Mouse (Mus musculus): Measurements from ENCODE around the gene D17Wsu92e. TPM values are rescaled to one million over a fixed set of nuclear protein-coding genes. Genes with fewer than 3 reads are reported as not detected.

Gene D17Wsu92e
- polyA plus RNA-seq, 1 experiment from 2014 or later = 27.4 TPM

- Histone ChIP-seq H3K4me2 (replicated peaks; ENCODE audit: low read depth) (no peak overlapping the region), H3K9me3 (ENCODE audit: control insufficient read depth) (no peaks in the 10 kb centered on the region), H3K36me3 (ENCODE audit: control insufficient read depth, insufficient read depth) (no peaks in the 10 kb centered on the region), H3K27ac (ENCODE audit: low read depth, low read length) (peak overlapping the region; percentile 73), H3K27me3 (replicated peaks; ENCODE audit: control insufficient read depth, insufficient read depth, low read length) (no peaks in the 10 kb centered on the region), H3K4me1 (replicated peaks; ENCODE audit: control insufficient read depth, insufficient read depth, low read length) (peaks cover 13% of the 10 kb centered on the region; the same call in 1 of the 2 replicates), H3K4me3 (ENCODE audit: low read depth, low read length) (no peak overlapping the region), H3K9ac (ENCODE audit: low read depth, low read length) (no peak overlapping the region)
- 66% methylated on average over 6 of the region's 6 CpGs for WGBS
- TF ChIP-seq CTCF (IDR thresholded peaks at IDR 0.05; ENCODE audit: low read depth) = no peak
- no peak for ATAC-seq
Observed at GRCm38 (mm10) chr17:27793144-27793543, 27.3 kb downstream of the D17Wsu92e start.

GRCm38 (mm10) chr17:27792516-27792915 lies 27.9 kb downstream of the D17Wsu92e start:
- Histone ChIP-seq H3K27me3 (replicated peaks; ENCODE audit: control insufficient read depth, insufficient read depth, low read length) (no peaks in the 10 kb centered on the region), H3K4me3 (ENCODE audit: low read depth, low read length) (no peak overlapping the region), H3K27ac (ENCODE audit: low read depth, low read length) (peak overlapping the region; percentile 46; the same call in 1 of the 2 replicates), H3K4me2 (replicated peaks; ENCODE audit: low read depth) (no peak overlapping the region), H3K4me1 (replicated peaks; ENCODE audit: control insufficient read depth, insufficient read depth, low read length) (peaks cover 13% of the 10 kb centered on the region; the same call in 1 of the 2 replicates), H3K9ac (ENCODE audit: low read depth, low read length) (no peak overlapping the region), H3K36me3 (ENCODE audit: control insufficient read depth, insufficient read depth) (no peaks in the 10 kb centered on the region), H3K9me3 (ENCODE audit: control insufficient read depth) (no peaks in the 10 kb centered on the region)
- whole genome bisulfite sequencing = 54% methylated on average over 4 of the region's 4 CpGs
- no peak for TF ChIP-seq CTCF (IDR thresholded peaks at IDR 0.05; ENCODE audit: low read depth)
- no peak for ATAC-seq

- no peaks in the 10 kb centered on the region for H3K27me3 ChIP-seq (replicated peaks; ENCODE audit: control insufficient read depth, insufficient read depth, low read length)
- no peak overlapping the region for H3K9ac ChIP-seq (ENCODE audit: low read depth, low read length)
- peak overlapping the region; percentile 71 for H3K27ac ChIP-seq (ENCODE audit: low read depth, low read length)
- no peak overlapping the region for H3K4me3 ChIP-seq (ENCODE audit: low read depth, low read length)
- no peaks in the 10 kb centered on the region for H3K9me3 ChIP-seq (ENCODE audit: control insufficient read depth)
- ATAC-seq = peak; percentile 32; the same call in 1 of the 2 replicates
- no peak overlapping the region for H3K4me2 ChIP-seq (replicated peaks; ENCODE audit: low read depth)
- no peak for TF ChIP-seq CTCF (IDR thresholded peaks at IDR 0.05; ENCODE audit: low read depth)
- 50% methylated on average over 2 of the region's 2 CpGs for whole genome bisulfite sequencing
- peaks cover 11% of the 10 kb centered on the region; the same call in 1 of the 2 replicates for H3K4me1 ChIP-seq (replicated peaks; ENCODE audit: control insufficient read depth, insufficient read depth, low read length)
- no peaks in the 10 kb centered on the region for H3K36me3 ChIP-seq (ENCODE audit: control insufficient read depth, insufficient read depth)
Observed at GRCm38 (mm10) chr17:27791556-27791955, 28.9 kb downstream of the D17Wsu92e start.

- Histone ChIP-seq H3K9ac (ENCODE audit: low read depth, low read length) (no peak overlapping the region; the same call in 1 of the 2 replicates), H3K27ac (ENCODE audit: low read depth, low read length) (peak overlapping the region; percentile 71), H3K4me3 (ENCODE audit: low read depth, low read length) (no peak overlapping the region), H3K27me3 (replicated peaks; ENCODE audit: control insufficient read depth, insufficient read depth, low read length) (no peaks in the 10 kb centered on the region), H3K36me3 (ENCODE audit: control insufficient read depth, insufficient read depth) (peaks cover 4% of the 10 kb centered on the region; the same call in 1 of the 2 replicates), H3K9me3 (ENCODE audit: control insufficient read depth) (no peaks in the 10 kb centered on the region), H3K4me2 (replicated peaks; ENCODE audit: low read depth) (no peak overlapping the region), H3K4me1 (replicated peaks; ENCODE audit: control insufficient read depth, insufficient read depth, low read length) (peaks cover 6% of the 10 kb centered on the region; the same call in 1 of the 2 replicates)
- no peak for ATAC-seq
- WGBS = 85% methylated on average over 2 of the region's 2 CpGs
- peak; percentile 20; the same call in 1 of the 2 replicates for TF ChIP-seq CTCF (IDR thresholded peaks at IDR 0.05; ENCODE audit: low read depth)
Observed at GRCm38 (mm10) chr17:27790976-27791375, 29.5 kb downstream of the D17Wsu92e start.

- Histone ChIP-seq H3K27me3 (replicated peaks; ENCODE audit: control insufficient read depth, insufficient read depth, low read length) (no peaks in the 10 kb centered on the region), H3K36me3 (ENCODE audit: control insufficient read depth, insufficient read depth) (peaks cover 12% of the 10 kb centered on the region), H3K9me3 (ENCODE audit: control insufficient read depth) (no peaks in the 10 kb centered on the region), H3K9ac (ENCODE audit: low read depth, low read length) (no peak overlapping the region), H3K27ac (ENCODE audit: low read depth, low read length) (peak overlapping the region; percentile 71), H3K4me1 (replicated peaks; ENCODE audit: control insufficient read depth, insufficient read depth, low read length) (peaks cover 4% of the 10 kb centered on the region; the same call in 1 of the 2 replicates), H3K4me3 (ENCODE audit: low read depth, low read length) (no peak overlapping the region), H3K4me2 (replicated peaks; ENCODE audit: low read depth) (no peak overlapping the region)
- no peak for TF ChIP-seq CTCF (IDR thresholded peaks at IDR 0.05; ENCODE audit: low read depth)
- no peak for ATAC-seq
- 81% methylated on average over 5 of the region's 5 CpGs for WGBS
Observed at GRCm38 (mm10) chr17:27790015-27790414, 30.4 kb downstream of the D17Wsu92e start.

GRCm38 (mm10) chr17:27788456-27789172 lies 31.8 kb downstream of the D17Wsu92e start:
- ATAC-seq = no peak

More at GRCm38 (mm10) chr17:27788456-27789172, 31.8 kb downstream of the D17Wsu92e start:
- Histone ChIP-seq H3K9me3 (ENCODE audit: control insufficient read depth) (no peaks in the 10 kb centered on the region), H3K36me3 (ENCODE audit: control insufficient read depth, insufficient read depth) (peaks cover 21% of the 10 kb centered on the region), H3K9ac (ENCODE audit: low read depth, low read length) (no peak overlapping the region), H3K4me3 (ENCODE audit: low read depth, low read length) (no peak overlapping the region), H3K27ac (ENCODE audit: low read depth, low read length) (peak overlapping the region; percentile 42; the same call in 1 of the 2 replicates), H3K27me3 (replicated peaks; ENCODE audit: control insufficient read depth, insufficient read depth, low read length) (no peaks in the 10 kb centered on the region), H3K4me2 (replicated peaks; ENCODE audit: low read depth) (no peak overlapping the region), H3K4me1 (replicated peaks; ENCODE audit: control insufficient read depth, insufficient read depth, low read length) (peaks cover 4% of the 10 kb centered on the region; the same call in 1 of the 2 replicates)
- 87% methylated on average over 6 of the region's 6 CpGs for WGBS
- TF ChIP-seq CTCF (IDR thresholded peaks at IDR 0.05; ENCODE audit: low read depth) = no peak
